Mouse (Mus musculus): ENCODE measurements at regions not wholly inside any gene's neighbourhood (a gene's known extent, or its start where the extent isn't known, plus 50 kb on each side); places are given as distances from the start of the nearest gene placed in this dataset.

- H3K27ac ChIP-seq (ENCODE audit: control insufficient read depth, insufficient read depth, low read length), result no peak overlapping the region
- no peak for DNase-seq
- no peaks in the 10 kb centered on the region for H3K27me3 ChIP-seq (ENCODE audit: control insufficient read depth, insufficient read depth, low read length)
- no peaks in the 10 kb centered on the region for H3K36me3 ChIP-seq (ENCODE audit: control insufficient read depth, insufficient read depth, low read length)
- no peak overlapping the region for H3K4me3 ChIP-seq (ENCODE audit: control insufficient read depth, insufficient read depth, low read length)
- TF ChIP-seq CTCF (IDR thresholded peaks at IDR 0.05; ENCODE audit: borderline replicate concordance, control insufficient read depth, extremely low read depth, insufficient read depth, low read length, poor library complexity) (no peak), POLR2A (IDR thresholded peaks at IDR 0.05; ENCODE audit: control insufficient read depth, extremely low read depth, insufficient read depth, low read length, poor library complexity) (no peak)
- WGBS, result 87% methylated on average over 5 of the region's 5 CpGs
- peaks cover 5% of the 10 kb centered on the region for H3K4me1 ChIP-seq (replicated peaks; ENCODE audit: control insufficient read depth, insufficient read depth, low read length)
These were observed 105.6 kb upstream of the Zfand5 start for GRCm38 (mm10) chr19:21166465-21166860.

- H3K36me3 ChIP-seq (ENCODE audit: control insufficient read depth, insufficient read depth, low read length), result no peaks in the 10 kb centered on the region
- H3K27ac ChIP-seq (ENCODE audit: control insufficient read depth, insufficient read depth, low read length), result no peak overlapping the region
- no peak for TF ChIP-seq CTCF (IDR thresholded peaks at IDR 0.05; ENCODE audit: borderline replicate concordance, control insufficient read depth, extremely low read depth, insufficient read depth, low read length, poor library complexity)
- no peak for TF ChIP-seq POLR2A (IDR thresholded peaks at IDR 0.05; ENCODE audit: control insufficient read depth, extremely low read depth, insufficient read depth, low read length, poor library complexity)
- WGBS, result 93% methylated on average over 10 of the region's 10 CpGs
- H3K4me1 ChIP-seq (replicated peaks; ENCODE audit: control insufficient read depth, insufficient read depth, low read length), result peaks cover 3% of the 10 kb centered on the region
- no peak for DNase-seq
- no peaks in the 10 kb centered on the region for H3K27me3 ChIP-seq (ENCODE audit: control insufficient read depth, insufficient read depth, low read length)
- H3K4me3 ChIP-seq (ENCODE audit: control insufficient read depth, insufficient read depth, low read length), result no peak overlapping the region
These were observed 106.2 kb upstream of the Zfand5 start for GRCm38 (mm10) chr19:21165763-21166464.

- no peak overlapping the region for H3K4me3 ChIP-seq (ENCODE audit: control insufficient read depth, insufficient read depth, low read length)
- TF ChIP-seq CTCF (IDR thresholded peaks at IDR 0.05; ENCODE audit: borderline replicate concordance, control insufficient read depth, extremely low read depth, insufficient read depth, low read length, poor library complexity), result no peak
- TF ChIP-seq POLR2A (IDR thresholded peaks at IDR 0.05; ENCODE audit: control insufficient read depth, extremely low read depth, insufficient read depth, low read length, poor library complexity), result no peak
- 92% methylated on average over 2 of the region's 2 CpGs for WGBS
- H3K27me3 ChIP-seq (ENCODE audit: control insufficient read depth, insufficient read depth, low read length), result no peaks in the 10 kb centered on the region
- H3K4me1 ChIP-seq (replicated peaks; ENCODE audit: control insufficient read depth, insufficient read depth, low read length), result no peaks in the 10 kb centered on the region
- no peak for DNase-seq
- no peak overlapping the region for H3K27ac ChIP-seq (ENCODE audit: control insufficient read depth, insufficient read depth, low read length)
- no peaks in the 10 kb centered on the region for H3K36me3 ChIP-seq (ENCODE audit: control insufficient read depth, insufficient read depth, low read length)
These were observed 108.1 kb upstream of the Zfand5 start for GRCm38 (mm10) chr19:21163978-21164377.

GRCm38 (mm10) chr19:21160946-21161345, 111.1 kb upstream of the Zfand5 start:
- WGBS, result 92% methylated on average over 4 of the region's 4 CpGs
- H3K4me3 ChIP-seq (ENCODE audit: control insufficient read depth, insufficient read depth, low read length), result no peak overlapping the region
- no peak overlapping the region for H3K27ac ChIP-seq (ENCODE audit: control insufficient read depth, insufficient read depth, low read length)
- TF ChIP-seq CTCF (IDR thresholded peaks at IDR 0.05; ENCODE audit: borderline replicate concordance, control insufficient read depth, extremely low read depth, insufficient read depth, low read length, poor library complexity) (no peak), POLR2A (IDR thresholded peaks at IDR 0.05; ENCODE audit: control insufficient read depth, extremely low read depth, insufficient read depth, low read length, poor library complexity) (no peak)
- no peaks in the 10 kb centered on the region for H3K36me3 ChIP-seq (ENCODE audit: control insufficient read depth, insufficient read depth, low read length)
- no peaks in the 10 kb centered on the region for H3K4me1 ChIP-seq (replicated peaks; ENCODE audit: control insufficient read depth, insufficient read depth, low read length)
- no peak for DNase-seq
- no peaks in the 10 kb centered on the region for H3K27me3 ChIP-seq (ENCODE audit: control insufficient read depth, insufficient read depth, low read length)

DNA sequence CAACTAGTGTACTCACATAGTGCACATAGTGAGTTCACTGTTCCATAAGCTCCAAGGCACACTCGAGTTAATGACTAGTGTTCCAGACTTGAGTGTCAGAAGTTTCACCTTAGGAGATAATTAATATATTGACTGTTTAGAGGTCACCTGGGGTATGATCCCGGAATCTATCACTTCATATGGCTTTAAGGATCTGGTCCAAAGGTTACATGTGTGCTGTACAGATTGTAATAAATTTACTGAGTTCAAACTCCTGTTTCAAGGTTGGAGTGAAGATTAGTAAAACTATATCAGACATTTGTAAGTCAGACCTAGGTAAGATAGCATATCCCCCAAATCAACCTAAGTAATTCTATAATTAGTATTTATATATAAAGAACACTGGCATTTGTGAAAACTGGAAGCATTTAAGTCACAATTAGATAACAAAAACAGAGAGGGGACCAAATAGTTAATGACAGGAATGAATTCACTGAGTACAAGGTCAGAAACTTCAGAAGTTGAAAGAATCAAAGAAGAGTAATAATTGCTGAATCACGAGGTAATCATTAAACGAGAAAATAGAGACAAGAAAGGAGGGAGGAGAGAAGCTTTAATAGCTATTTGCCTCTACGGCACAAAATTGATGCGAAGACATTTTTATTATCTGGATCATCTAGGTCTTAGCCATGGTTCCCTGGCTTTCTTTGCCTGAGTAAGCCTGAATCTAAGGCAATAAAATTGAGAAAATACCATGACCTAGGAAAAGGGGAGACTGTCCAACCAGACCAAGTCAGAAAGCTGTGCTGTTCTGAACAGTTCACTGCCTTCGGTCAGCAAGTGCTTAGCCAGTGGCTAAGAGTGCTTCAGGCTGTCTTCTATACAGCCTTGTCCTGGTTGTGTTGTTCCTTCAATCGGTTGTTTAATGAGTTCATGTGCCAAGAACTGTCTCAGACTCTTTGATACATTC, 112.6 kb upstream of the Zfand5 start:
- H3K4me1 ChIP-seq (replicated peaks; ENCODE audit: control insufficient read depth, insufficient read depth, low read length), result no peaks in the 10 kb centered on the region
- 93% methylated on average over 8 of the region's 8 CpGs for WGBS
- DNase-seq, result no peak
- H3K27ac ChIP-seq (ENCODE audit: control insufficient read depth, insufficient read depth, low read length), result no peak overlapping the region
- H3K36me3 ChIP-seq (ENCODE audit: control insufficient read depth, insufficient read depth, low read length), result no peaks in the 10 kb centered on the region
- TF ChIP-seq CTCF (IDR thresholded peaks at IDR 0.05; ENCODE audit: borderline replicate concordance, control insufficient read depth, extremely low read depth, insufficient read depth, low read length, poor library complexity), result no peak
- no peak for TF ChIP-seq POLR2A (IDR thresholded peaks at IDR 0.05; ENCODE audit: control insufficient read depth, extremely low read depth, insufficient read depth, low read length, poor library complexity)
- H3K4me3 ChIP-seq (ENCODE audit: control insufficient read depth, insufficient read depth, low read length), result no peak overlapping the region
- no peaks in the 10 kb centered on the region for H3K27me3 ChIP-seq (ENCODE audit: control insufficient read depth, insufficient read depth, low read length)

DNA sequence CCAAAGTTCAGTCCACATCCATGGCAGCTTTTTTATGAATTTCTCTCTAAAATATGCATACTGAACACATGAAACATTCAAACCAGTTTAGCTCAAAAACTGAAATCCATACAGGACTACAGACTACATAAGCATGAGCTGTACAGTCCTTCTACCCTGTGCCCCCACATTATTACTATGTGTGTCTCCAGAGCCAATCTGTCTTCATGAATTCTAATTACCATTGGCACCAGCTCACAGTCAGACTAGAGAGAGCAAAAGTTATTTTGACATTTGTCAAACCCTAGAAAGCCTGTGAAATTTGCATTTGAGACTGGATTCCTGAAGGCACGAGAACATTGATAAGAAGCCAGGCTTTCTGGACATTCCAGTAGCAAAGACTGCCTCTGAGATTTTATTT, 117.9 kb upstream of the Zfand5 start:
- H3K27ac ChIP-seq (ENCODE audit: control insufficient read depth, insufficient read depth, low read length), result no peak overlapping the region
- H3K4me3 ChIP-seq (ENCODE audit: control insufficient read depth, insufficient read depth, low read length), result no peak overlapping the region
- whole genome bisulfite sequencing, result 92% methylated on average over 1 of the region's 1 CpGs
- no peaks in the 10 kb centered on the region for H3K4me1 ChIP-seq (replicated peaks; ENCODE audit: control insufficient read depth, insufficient read depth, low read length)
- H3K27me3 ChIP-seq (ENCODE audit: control insufficient read depth, insufficient read depth, low read length), result no peaks in the 10 kb centered on the region
- H3K36me3 ChIP-seq (ENCODE audit: control insufficient read depth, insufficient read depth, low read length), result no peaks in the 10 kb centered on the region
- DNase-seq, result no peak
- TF ChIP-seq CTCF (IDR thresholded peaks at IDR 0.05; ENCODE audit: borderline replicate concordance, control insufficient read depth, extremely low read depth, insufficient read depth, low read length, poor library complexity) (no peak), POLR2A (IDR thresholded peaks at IDR 0.05; ENCODE audit: control insufficient read depth, extremely low read depth, insufficient read depth, low read length, poor library complexity) (no peak)

All from thymus, adult 2 months (tissue).